Mouse (Mus musculus): ENCODE data around the gene Dcp1b. TPM values are rescaled to one million over a fixed set of nuclear protein-coding genes. Genes with fewer than 3 reads are reported as not detected.

Gene Dcp1b
- polyA plus RNA-seq, 1 experiment from 2014 or later, result 7.6 TPM

- Histone ChIP-seq H3K4me3 (peak overlapping the region; percentile 84), H3K4me1 (replicated peaks) (peaks cover 60% of the 10 kb centered on the region), H3K9me3 (replicated peaks) (no peaks in the 10 kb centered on the region), H3K27ac (peak overlapping the region; percentile 92), H3K27me3 (no peaks in the 10 kb centered on the region), H3K36me3 (0 out of 2 replicates have a peak, but pooled peaks cover under 1% of the 10 kb centered on the region), H3K9ac (peak overlapping the region; percentile 79; the same call in 1 of the 2 replicates), H3K4me2 (peak overlapping the region; percentile 75)
- no peak for ATAC-seq (replicated peaks; ENCODE audit: insufficient number of reproducible peaks, insufficient read depth, low FRiP score, low read depth)
- WGBS, result 53% methylated on average over 12 of the region's 12 CpGs
Observed at GRCm38 (mm10) chr6:119174307-119175074, 562 bp upstream of the Dcp1b start.

DNA sequence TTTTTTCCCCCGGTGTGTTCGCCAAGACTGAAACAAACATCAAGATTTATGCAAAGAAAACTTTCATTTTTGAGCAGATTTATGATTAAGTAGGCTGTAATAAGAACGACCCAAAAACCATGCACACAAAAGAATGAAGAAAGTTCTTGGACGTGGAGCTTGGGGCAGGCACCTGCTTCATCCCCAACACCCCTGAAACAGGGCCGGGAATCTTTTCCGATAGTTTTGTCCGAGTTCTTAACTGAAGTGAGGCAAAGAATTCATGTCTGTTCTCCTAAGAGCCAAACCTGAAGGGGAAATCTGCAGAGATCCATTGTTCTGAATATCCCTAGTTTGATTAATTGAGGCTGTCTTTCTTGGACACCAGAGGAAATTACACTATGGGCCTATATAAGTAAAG lies 1.1 kb downstream of the Dcp1b start:
- 0 out of 2 replicates have a peak, but pooled peaks cover 7% of the 10 kb centered on the region for H3K36me3 ChIP-seq
- H3K4me3 ChIP-seq, result peak overlapping the region; percentile 84
- H3K9ac ChIP-seq, result peak overlapping the region; percentile 79
- H3K27me3 ChIP-seq, result no peaks in the 10 kb centered on the region
- peak overlapping the region; percentile 92; the same call in 1 of the 2 replicates for H3K27ac ChIP-seq
- no peaks in the 10 kb centered on the region for H3K9me3 ChIP-seq (replicated peaks)
- no peak for ATAC-seq (replicated peaks; ENCODE audit: insufficient number of reproducible peaks, insufficient read depth, low FRiP score, low read depth)
- peak overlapping the region; percentile 75 for H3K4me2 ChIP-seq
- WGBS, result 56% methylated on average over 7 of the region's 7 CpGs
- H3K4me1 ChIP-seq (replicated peaks), result peaks cover 72% of the 10 kb centered on the region

- Histone ChIP-seq H3K4me2 (peak overlapping the region; percentile 75), H3K27me3 (no peaks in the 10 kb centered on the region), H3K9ac (0 out of 2 replicates have a peak overlapping the region, but pooled peaks have one; percentile 27), H3K36me3 (0 out of 2 replicates have a peak, but pooled peaks cover 7% of the 10 kb centered on the region), H3K9me3 (replicated peaks) (no peaks in the 10 kb centered on the region), H3K27ac (peak overlapping the region; percentile 92), H3K4me3 (peak overlapping the region; percentile 84; the same call in 1 of the 2 replicates), H3K4me1 (replicated peaks) (peaks cover 75% of the 10 kb centered on the region)
- WGBS, result 14% methylated on average over 8 of the region's 8 CpGs
- no peak for ATAC-seq (replicated peaks; ENCODE audit: insufficient number of reproducible peaks, insufficient read depth, low FRiP score, low read depth)
Observed at GRCm38 (mm10) chr6:119177101-119177500, 2.0 kb downstream of the Dcp1b start.

GRCm38 (mm10) chr6:119180188-119180587 lies 5.1 kb downstream of the Dcp1b start:
- Histone ChIP-seq H3K9ac (no peak overlapping the region), H3K4me2 (0 out of 2 replicates have a peak overlapping the region, but pooled peaks have one; percentile 3), H3K27ac (peak overlapping the region; percentile 80), H3K9me3 (replicated peaks) (no peaks in the 10 kb centered on the region), H3K4me1 (replicated peaks) (peaks cover 80% of the 10 kb centered on the region), H3K27me3 (no peaks in the 10 kb centered on the region), H3K4me3 (no peak overlapping the region), H3K36me3 (0 out of 2 replicates have a peak, but pooled peaks cover 7% of the 10 kb centered on the region)
- WGBS, result 47% methylated on average over 2 of the region's 2 CpGs
- no peak for ATAC-seq (replicated peaks; ENCODE audit: insufficient number of reproducible peaks, insufficient read depth, low FRiP score, low read depth)

- 72% methylated on average over 9 of the region's 9 CpGs for WGBS
- no peaks in the 10 kb centered on the region for H3K9me3 ChIP-seq (replicated peaks)
- H3K4me3 ChIP-seq, result no peak overlapping the region
- peaks cover 73% of the 10 kb centered on the region for H3K4me1 ChIP-seq (replicated peaks)
- H3K36me3 ChIP-seq, result 0 out of 2 replicates have a peak, but pooled peaks cover 7% of the 10 kb centered on the region
- no peak overlapping the region for H3K4me2 ChIP-seq
- H3K27ac ChIP-seq, result peak overlapping the region; percentile 47
- ATAC-seq (replicated peaks; ENCODE audit: insufficient number of reproducible peaks, insufficient read depth, low FRiP score, low read depth), result no peak
- peak overlapping the region; percentile 17; the same call in 1 of the 2 replicates for H3K9ac ChIP-seq
- H3K27me3 ChIP-seq, result no peaks in the 10 kb centered on the region
Observed at GRCm38 (mm10) chr6:119182211-119182610, 7.2 kb downstream of the Dcp1b start.

- Histone ChIP-seq H3K9ac (no peak overlapping the region), H3K4me2 (peak overlapping the region; percentile 9; the same call in 1 of the 2 replicates), H3K4me3 (no peak overlapping the region), H3K27me3 (no peaks in the 10 kb centered on the region), H3K36me3 (peaks cover 7% of the 10 kb centered on the region; the same call in 1 of the 2 replicates), H3K9me3 (replicated peaks) (no peaks in the 10 kb centered on the region), H3K27ac (peak overlapping the region; percentile 47), H3K4me1 (replicated peaks) (peaks cover 71% of the 10 kb centered on the region)
- WGBS, result 37% methylated on average over 3 of the region's 3 CpGs
- no peak for ATAC-seq (replicated peaks; ENCODE audit: insufficient number of reproducible peaks, insufficient read depth, low FRiP score, low read depth)
Observed at GRCm38 (mm10) chr6:119183781-119184180, 8.7 kb downstream of the Dcp1b start.

DNA sequence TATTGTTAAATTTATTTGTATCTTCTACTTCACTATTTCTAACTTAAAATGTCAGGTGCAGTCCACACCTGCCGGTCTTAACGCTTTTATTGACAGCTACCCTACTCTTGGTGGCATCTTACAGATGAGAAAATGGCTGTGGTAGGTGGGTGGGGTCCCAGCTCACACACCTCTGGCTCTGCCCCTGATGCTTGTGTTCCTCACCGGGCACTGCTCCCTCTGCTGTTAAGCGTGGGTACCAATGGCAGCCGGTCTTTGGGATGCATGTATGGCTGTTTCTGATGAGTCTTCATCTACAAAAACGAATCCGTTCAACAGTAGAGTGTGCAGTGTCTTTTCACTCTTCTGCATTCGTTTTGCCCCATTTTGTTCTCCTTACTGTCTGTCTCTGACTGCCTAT lies 11.6 kb downstream of the Dcp1b start:
- H3K4me3 ChIP-seq, result no peak overlapping the region
- WGBS, result 54% methylated on average over 8 of the region's 8 CpGs
- peaks cover 14% of the 10 kb centered on the region; the same call in 1 of the 2 replicates for H3K36me3 ChIP-seq
- no peak overlapping the region for H3K27ac ChIP-seq
- H3K27me3 ChIP-seq, result no peaks in the 10 kb centered on the region
- no peak for ATAC-seq (replicated peaks; ENCODE audit: insufficient number of reproducible peaks, insufficient read depth, low FRiP score, low read depth)
- no peaks in the 10 kb centered on the region for H3K9me3 ChIP-seq (replicated peaks)
- H3K4me2 ChIP-seq, result no peak overlapping the region
- H3K9ac ChIP-seq, result no peak overlapping the region
- H3K4me1 ChIP-seq (replicated peaks), result peaks cover 64% of the 10 kb centered on the region

DNA sequence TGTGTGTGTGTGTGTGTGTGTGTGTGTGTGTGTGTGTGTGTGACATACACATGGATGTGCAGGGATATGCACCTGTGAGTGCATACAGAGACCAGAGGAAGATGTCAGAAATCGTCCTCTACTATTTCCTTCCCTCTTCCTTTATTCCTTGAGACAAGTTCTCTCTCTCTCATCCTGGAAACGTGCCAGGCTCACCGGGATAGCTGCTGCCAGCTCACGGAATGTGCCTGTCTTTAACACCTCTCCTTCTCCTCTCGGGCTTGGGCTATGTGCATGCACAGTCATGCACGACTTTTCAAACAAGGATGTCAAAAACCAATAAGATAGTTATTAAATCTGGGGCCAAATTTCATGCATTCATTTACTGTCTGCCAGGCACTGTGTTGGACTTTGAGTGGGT lies 12.6 kb downstream of the Dcp1b start:
- H3K4me3 ChIP-seq, result no peak overlapping the region
- H3K9ac ChIP-seq, result no peak overlapping the region
- no peak overlapping the region for H3K4me2 ChIP-seq
- H3K9me3 ChIP-seq (replicated peaks), result no peaks in the 10 kb centered on the region
- peaks cover 14% of the 10 kb centered on the region; the same call in 1 of the 2 replicates for H3K36me3 ChIP-seq
- H3K4me1 ChIP-seq (replicated peaks), result peaks cover 60% of the 10 kb centered on the region
- no peaks in the 10 kb centered on the region for H3K27me3 ChIP-seq
- 40% methylated on average over 6 of the region's 6 CpGs for WGBS
- no peak for ATAC-seq (replicated peaks; ENCODE audit: insufficient number of reproducible peaks, insufficient read depth, low FRiP score, low read depth)
- H3K27ac ChIP-seq, result peak overlapping the region; percentile 36; the same call in 1 of the 2 replicates

DNA sequence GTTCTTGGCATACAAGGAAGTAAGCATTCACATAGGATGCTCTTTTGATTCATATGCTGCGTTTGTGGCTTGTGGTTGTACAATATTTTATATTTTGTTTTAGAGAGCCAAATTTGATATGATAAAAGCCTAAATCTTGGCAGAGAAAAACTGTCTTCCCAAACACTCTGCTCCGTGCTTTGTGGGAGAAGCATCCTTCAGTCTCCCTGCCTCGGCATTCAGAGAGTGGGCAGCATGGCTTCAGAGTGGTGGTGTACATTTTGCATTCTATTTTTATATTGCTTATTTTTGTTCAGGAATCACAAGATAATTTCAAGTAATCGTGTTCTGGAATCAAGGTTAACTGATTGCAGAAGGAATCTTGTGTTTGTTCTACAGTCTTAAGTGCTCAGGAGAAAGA lies 16.4 kb downstream of the Dcp1b start:
- Histone ChIP-seq H3K9me3 (replicated peaks) (no peaks in the 10 kb centered on the region), H3K9ac (peak overlapping the region; percentile 15; the same call in 1 of the 2 replicates), H3K4me3 (peak overlapping the region; percentile 58), H3K4me2 (peak overlapping the region; percentile 62), H3K4me1 (replicated peaks) (peaks cover 35% of the 10 kb centered on the region), H3K27ac (peak overlapping the region; percentile 98), H3K27me3 (no peaks in the 10 kb centered on the region), H3K36me3 (peaks cover 14% of the 10 kb centered on the region; the same call in 1 of the 2 replicates)
- ATAC-seq (replicated peaks; ENCODE audit: insufficient number of reproducible peaks, insufficient read depth, low FRiP score, low read depth), result no peak
- WGBS, result 54% methylated on average over 4 of the region's 4 CpGs

DNA sequence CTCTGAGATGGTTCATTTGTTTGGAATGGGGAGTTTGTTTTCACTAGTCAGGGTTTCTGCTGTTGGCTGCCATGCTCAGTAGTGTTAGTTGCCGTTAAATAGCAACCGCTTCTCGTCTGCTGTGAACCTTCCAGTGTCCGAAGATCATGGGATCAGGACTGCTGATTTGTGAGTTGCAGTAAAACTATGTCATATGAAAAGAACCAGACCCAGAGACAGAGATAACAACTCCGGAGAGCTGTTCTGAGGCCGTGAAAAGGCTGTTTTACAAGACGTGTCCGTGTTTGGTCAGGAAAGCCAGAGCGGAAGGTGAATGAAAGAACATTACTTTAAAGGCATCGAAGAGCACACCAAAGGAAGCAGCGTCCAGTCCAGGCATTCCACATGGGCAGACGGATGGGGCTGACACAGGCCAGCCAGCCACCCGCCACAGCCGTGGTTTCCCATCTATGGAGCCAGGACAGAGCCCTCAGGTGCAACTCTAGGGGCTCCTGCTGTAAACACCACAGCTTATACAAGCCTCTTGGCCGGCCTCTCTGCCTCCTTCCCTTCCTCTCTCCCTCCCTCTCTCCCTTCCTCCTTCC lies 18.6 kb downstream of the Dcp1b start:
- peak; percentile 53 for ATAC-seq (replicated peaks; ENCODE audit: insufficient number of reproducible peaks, insufficient read depth, low FRiP score, low read depth)
- H3K9me3 ChIP-seq (replicated peaks), result no peaks in the 10 kb centered on the region
- H3K27ac ChIP-seq, result peak overlapping the region; percentile 98
- peak overlapping the region; percentile 61 for H3K9ac ChIP-seq
- peaks cover 14% of the 10 kb centered on the region; the same call in 1 of the 2 replicates for H3K36me3 ChIP-seq
- H3K27me3 ChIP-seq, result no peaks in the 10 kb centered on the region
- peak overlapping the region; percentile 62 for H3K4me2 ChIP-seq
- peak overlapping the region; percentile 58 for H3K4me3 ChIP-seq
- peaks cover 40% of the 10 kb centered on the region for H3K4me1 ChIP-seq (replicated peaks)
- 27% methylated on average over 15 of the region's 15 CpGs for WGBS

- Histone ChIP-seq H3K4me3 (peak overlapping the region; percentile 58), H3K4me1 (replicated peaks) (peaks cover 44% of the 10 kb centered on the region), H3K27ac (peak overlapping the region; percentile 98), H3K36me3 (peaks cover 10% of the 10 kb centered on the region; the same call in 1 of the 2 replicates), H3K4me2 (peak overlapping the region; percentile 62), H3K9ac (peak overlapping the region; percentile 61), H3K27me3 (no peaks in the 10 kb centered on the region), H3K9me3 (replicated peaks) (no peaks in the 10 kb centered on the region)
- 39% methylated on average over 9 of the region's 9 CpGs for WGBS
- no peak for ATAC-seq (replicated peaks; ENCODE audit: insufficient number of reproducible peaks, insufficient read depth, low FRiP score, low read depth)
Observed at GRCm38 (mm10) chr6:119194161-119194560, 19.1 kb downstream of the Dcp1b start.

All from heart, embryonic 15.5 days (tissue).